Mouse (Mus musculus) heart, postnatal 25 days (tissue): ENCODE measurements around the gene Sema6b. TPM values are rescaled to one million over a fixed set of nuclear protein-coding genes. Genes with fewer than 3 reads are reported as not detected.

ENCODE experiments used
- DNase-seq: peaks from one replicate; pipeline ENCODE4 v3.0.0; 2022; ENCODE audit warnings: low spot score
- intact Hi-C: fragments of 180-260 bp; cut with DNase I; formaldehyde crosslinking; loops from one replicate; pipeline ENCODE4 v1.15.1; 2025
- total RNA-seq, 2 experiments: library from RNA; stranded (reverse); gene quantifications; 2 replicates each; pipeline ENCODE4 v1.2.3; 2021

Gene Sema6b
- total RNA-seq, 2 experiments from 2014 or later: 7.3 to 8.8 TPM

- intact Hi-C loops: no loop called here
- no peak for DNase-seq
These were observed 8.1 kb upstream of the Sema6b start for GRCm38 (mm10) chr17:56148280-56148679.

DNA sequence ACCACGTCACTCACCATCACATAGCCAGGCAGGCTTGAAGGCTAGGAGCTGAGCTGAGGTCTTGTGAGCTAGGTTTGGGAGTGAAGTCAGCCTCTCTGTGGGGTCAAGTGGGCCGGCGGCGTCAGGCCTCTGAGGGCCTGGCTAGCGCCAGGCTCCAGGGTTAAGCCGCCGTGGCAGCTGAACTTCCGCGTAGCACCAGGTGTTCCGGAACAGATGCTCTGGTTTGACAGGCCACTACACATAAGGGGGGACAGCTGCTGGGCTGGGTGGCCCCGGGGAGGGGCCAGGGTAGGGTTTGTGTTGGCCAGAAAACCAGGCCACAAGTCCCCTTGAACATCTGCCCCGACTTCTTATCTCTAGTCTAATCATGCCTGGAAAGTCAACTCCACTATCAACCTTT, 7.3 kb upstream of the Sema6b start:
- DNase-seq: no peak
- intact Hi-C loops: no loop called here

DNA sequence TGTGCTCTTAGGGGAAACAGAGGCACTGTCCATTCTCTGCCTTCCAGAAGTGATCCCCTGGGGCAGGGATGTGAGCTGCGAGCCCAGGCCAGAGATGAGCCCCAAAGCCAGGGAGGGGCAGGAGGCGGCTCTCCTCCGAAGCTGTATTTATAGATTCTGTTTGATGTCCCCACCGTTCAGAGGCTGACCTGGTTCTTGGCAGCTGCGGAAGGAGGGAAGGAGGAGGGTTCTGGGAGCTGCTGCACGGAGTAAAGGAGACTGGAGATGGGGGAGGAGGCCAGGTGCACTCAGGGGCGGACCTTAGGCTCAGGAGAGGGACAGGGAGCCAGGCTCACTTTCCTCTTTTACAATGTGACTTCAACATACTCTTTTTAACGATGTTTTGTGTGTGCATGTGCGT, 6.0 kb upstream of the Sema6b start:
- intact Hi-C loops: no loop called here
- DNase-seq: no peak

GRCm38 (mm10) chr17:56144546-56144945, 4.4 kb upstream of the Sema6b start:
- intact Hi-C loops: no loop called here
- DNase-seq: no peak

DNA sequence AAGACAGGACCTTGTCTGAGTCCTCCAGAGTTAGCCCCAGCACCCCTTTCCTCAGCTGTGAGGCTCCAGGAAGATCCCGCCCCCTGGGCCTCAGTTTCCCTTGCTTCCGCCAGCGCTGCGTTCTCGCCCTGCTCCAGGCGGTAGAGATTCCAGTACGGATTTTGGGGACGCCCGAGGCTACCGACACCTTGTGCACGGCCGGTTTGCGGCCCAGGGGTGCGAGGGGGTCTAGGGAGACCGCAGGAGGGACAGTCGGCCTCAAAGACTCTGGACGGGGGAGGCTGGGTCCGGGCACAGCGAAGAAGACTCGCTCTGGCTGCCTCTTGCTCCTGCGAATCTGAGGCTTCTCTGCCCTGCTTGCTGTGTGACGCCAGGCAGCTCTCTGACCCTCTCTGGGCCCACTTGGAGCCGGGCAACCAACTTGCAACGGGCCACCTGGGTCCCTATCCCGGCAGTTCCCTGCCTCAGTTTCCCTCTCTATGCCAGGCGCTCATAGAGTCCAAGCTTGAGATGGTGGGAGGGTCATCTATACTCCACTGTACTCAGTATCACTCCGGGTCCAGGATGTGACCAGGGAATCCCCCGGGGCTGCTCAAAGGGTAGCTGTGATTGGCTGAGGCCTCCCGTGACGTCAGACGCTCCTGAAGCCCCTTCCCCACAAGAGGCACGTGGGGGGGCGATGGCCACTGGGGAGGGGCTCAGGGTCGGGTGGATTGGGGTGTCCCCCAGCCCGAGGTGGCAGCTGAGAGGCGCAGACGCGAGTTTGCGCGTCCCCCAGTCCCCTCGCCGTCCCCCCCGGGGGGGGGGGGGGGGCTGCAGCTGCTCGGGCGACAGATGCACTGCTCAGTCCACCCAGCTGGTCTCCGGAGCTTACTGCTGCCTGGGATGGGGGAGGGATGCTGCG, 1.8 kb upstream of the Sema6b start:
- DNase-seq: no peak
- intact Hi-C loops: loop anchor here (2.0 kb wide), 1 partner anchor 19 kb away; no protein-coding TSS in a partner anchor

DNA sequence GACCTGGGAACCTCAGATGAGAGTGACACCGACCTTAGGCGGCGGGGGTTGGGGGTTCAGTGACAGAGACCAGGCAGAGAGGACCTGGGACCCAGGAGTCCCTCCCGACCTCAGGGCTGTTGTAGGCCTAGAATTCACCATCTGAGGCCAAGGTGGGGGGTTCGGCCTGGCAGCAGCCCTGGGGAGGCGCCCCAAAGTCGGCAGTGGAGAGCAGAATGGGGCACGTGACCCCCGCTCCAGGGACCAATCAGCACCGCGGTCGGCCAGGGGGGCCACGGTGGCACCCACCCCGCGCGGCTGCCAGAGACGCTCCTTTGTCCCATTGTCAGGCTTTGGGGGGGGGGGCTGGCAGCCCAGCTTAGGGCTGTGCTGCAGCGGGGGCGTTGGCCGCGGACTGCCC, 788 bp downstream of the Sema6b start:
- intact Hi-C loops: no loop called here

DNA sequence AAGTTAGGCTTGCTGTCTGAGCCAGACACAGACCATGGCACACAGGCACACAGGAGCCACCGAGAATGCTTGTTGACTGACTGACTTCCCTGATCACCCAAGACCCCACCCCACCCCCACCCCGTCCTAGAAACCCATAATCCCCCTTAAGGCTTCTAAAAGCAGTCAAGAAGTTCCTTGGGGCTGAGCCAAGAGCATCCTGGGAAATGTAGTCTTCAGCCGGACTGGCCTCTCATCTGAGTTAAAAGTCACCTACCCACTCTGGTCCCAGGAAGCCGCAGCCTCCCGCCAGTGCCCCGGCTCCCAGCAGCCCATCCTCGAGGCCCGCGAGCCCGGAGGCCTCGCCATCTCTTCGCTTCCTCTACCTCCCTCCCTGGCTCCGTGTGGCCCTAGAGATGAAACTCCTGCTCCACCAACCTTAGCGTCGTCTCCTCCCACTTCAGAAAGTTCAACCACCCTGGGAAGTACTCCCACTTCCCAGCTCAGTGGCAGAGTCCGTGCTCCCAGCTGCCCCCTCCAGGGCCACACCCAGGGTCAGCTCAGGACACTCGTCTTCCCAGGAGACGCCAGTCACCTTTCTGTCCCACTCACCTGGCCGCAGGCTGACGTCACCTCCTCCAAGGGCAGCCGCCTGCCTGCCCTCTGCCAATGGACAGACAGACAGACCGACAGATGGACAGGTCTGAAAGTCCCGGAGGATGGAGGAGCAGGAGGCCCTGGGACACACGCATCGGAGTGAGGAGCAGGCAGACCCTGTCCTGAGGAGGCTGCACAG, 2.1 kb downstream of the Sema6b start:
- intact Hi-C loops: no loop called here
- no peak for DNase-seq

More for the DNA sequence above, 788 bp downstream of the Sema6b start:
- no peak for DNase-seq

DNA sequence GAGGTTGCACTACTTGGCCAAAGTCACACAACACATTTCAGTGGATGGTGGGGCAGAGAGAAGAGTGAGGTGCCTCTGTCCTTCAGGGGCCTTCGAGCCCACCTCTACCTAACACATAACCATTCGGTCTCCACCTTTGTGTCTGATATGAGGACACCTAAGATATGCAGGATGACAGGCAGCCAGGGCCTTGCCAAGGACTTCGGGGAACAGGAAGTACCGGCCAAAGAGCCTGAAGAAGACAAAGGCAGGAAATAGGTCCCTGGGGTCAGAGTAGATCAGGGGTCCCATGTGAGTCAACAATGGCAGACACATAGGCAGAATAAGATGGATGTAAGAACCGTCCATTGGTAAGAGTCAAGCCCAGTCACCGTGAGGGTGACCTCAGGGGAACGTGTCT, 3.6 kb downstream of the Sema6b start:
- DNase-seq: no peak
- intact Hi-C loops: no loop called here

GRCm38 (mm10) chr17:56134463-56134971, 5.6 kb downstream of the Sema6b start:
- intact Hi-C loops: loop anchor here (5.0 kb wide), 1 partner anchor 218 kb away; no protein-coding TSS in a partner anchor
- no peak for DNase-seq

GRCm38 (mm10) chr17:56133457-56134363, 6.4 kb downstream of the Sema6b start:
- intact Hi-C loops: loop anchor here (2.0 to 5.0 kb wide), 2 partner anchors 121 to 219 kb away; no protein-coding TSS in a partner anchor
- DNase-seq: peak; percentile 81

- intact Hi-C loops: loop anchor here (1.0 to 5.0 kb wide), 3 partner anchors 27 to 220 kb away; no protein-coding TSS in a partner anchor
- DNase-seq: no peak
These were observed 7.5 kb downstream of the Sema6b start for GRCm38 (mm10) chr17:56132661-56133060.

GRCm38 (mm10) chr17:56131814-56132213, 8.3 kb downstream of the Sema6b start:
- no peak for DNase-seq
- intact Hi-C loops: loop anchor here (1.0 to 5.0 kb wide), 3 partner anchors 27 to 220 kb away; no protein-coding TSS in a partner anchor

DNA sequence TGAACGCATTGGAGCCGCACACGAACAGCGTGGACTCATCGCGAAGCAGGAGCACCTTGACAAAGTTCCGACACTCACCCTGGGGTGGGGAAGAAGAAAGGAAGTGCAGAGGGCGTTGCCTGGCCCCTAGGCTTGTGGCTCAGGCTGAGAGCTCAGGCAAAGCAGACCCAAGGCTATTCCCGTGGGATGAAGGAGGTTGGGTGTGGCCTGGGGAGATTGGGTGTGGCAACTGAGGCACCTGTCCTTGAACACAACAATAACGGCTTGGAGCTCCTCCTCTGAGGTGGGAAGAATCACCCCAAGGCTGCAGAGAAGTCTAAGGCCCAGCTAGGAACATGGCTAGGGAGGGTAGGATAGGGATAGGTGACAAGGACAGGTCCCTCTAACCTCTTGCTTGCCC, 9.0 kb downstream of the Sema6b start:
- intact Hi-C loops: loop anchor here (5.0 kb wide), 1 partner anchor 221 kb away; no protein-coding TSS in a partner anchor
- no peak for DNase-seq

DNA sequence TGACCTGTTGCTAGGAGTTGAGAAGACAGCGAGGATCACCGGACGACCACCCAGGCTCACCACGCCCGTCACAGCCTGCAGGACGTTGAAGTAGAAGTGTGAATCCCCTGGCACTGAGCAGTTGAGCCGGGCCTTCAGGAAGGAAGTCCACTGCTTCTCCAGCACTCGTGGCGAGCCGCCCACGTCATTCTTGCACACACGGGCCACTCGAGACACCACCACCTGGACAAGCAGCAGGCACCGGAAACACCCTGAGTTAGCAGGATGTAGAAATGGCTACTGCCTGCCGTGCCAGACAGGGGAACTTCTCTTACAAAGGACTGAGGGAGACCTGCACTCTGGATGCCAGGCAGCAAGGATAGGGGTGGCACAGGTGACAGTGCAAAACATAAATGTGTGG, 11.9 kb downstream of the Sema6b start:
- intact Hi-C loops: no loop called here
- DNase-seq: no peak

DNA sequence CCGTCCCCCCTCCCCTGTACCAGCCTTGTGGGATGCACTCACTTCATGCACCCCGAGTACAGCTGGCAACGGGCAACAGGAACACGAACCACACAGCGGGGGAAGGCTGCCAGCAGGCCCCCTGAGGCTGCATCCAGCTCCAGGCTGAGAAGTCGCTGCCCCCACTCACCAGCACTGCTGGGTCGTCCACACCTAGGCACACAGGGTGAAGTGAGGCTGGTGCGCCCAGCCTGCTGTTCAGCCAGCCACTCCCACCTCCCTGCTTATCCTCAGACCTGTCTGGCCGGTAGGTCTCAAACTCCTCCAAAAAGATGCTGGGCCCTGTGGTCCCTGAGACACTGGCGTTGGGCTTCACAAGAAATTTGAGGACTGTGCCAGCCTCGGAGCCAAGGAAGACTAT, 14.0 kb downstream of the Sema6b start:
- intact Hi-C loops: no loop called here
- no peak for DNase-seq

- DNase-seq: no peak
- intact Hi-C loops: no loop called here
These were observed 14.9 kb downstream of the Sema6b start for GRCm38 (mm10) chr17:56125276-56125630.

DNA sequence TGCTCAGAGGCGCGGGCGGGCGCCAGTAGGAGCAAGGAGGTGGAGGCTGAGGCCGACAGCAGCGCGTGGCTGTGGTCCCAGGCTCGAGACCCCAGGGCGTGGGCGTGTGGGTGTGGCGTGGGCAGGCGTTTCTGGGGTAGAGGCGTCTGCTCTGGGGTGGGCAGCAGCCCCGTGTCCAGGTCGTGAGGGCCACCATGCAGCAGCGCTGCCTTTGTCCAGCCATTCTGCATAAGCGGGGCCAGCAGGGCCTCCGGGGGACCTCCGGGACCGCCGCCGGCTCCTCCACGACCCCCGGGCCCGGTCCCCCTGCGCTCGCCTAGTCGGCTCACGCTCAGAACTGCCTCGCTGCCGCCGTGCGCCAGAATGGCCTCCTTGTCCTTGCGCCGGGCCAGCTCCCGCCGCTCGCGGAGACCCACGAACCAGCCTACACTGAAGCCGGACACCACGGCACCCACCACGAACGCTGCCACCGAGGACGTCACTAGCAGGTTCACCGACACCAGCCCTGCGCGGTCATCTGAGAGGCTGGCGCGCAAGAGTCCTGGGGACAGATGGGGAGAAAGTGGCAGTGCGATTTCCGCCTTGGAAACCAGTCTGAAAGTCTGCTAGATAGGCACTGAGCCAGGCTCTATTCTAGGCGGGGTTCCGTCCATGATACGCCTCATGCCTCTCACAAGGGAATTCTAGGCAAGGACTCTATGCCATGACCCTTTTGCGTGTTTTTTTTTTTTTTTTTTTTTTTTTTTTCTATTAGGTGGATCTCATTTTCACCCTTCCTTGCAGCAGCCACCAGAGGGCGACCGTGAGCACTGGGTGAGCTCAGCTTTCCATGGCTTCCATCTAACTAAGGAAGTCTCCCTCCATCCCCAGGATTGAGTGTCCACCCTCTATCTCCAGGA, 15.5 kb downstream of the Sema6b start:
- intact Hi-C loops: no loop called here

GRCm38 (mm10) chr17:56123681-56124340, 16.3 kb downstream of the Sema6b start:
- DNase-seq: no peak
- intact Hi-C loops: no loop called here

More for the DNA sequence above, 15.5 kb downstream of the Sema6b start:
- DNase-seq: no peak
